Mouse (Mus musculus) C3H10T1/2 (cell line): ENCODE data around the gene Gm9964. TPM values are rescaled to one million over a fixed set of nuclear protein-coding genes. Genes with fewer than 3 reads are reported as not detected.

Source experiments
- polyA plus RNA-seq, 2 experiments: library from polyadenylated mRNA; unstranded; fragments of >200 nt; fragmentation: generic; extraction: Trizol; gene quantifications; one replicate each; pipeline ENCODE4 v1.2.1; 2012; ENCODE audit warnings: missing spikeins in 2 of 2

Gene Gm9964
- not detected for polyA plus RNA-seq

GRCm38 (mm10) chr11:79296856-79297491, at the start of gene Gm9964:
Gene Gm9964, minus strand, starts transcription at chr11:79296906.

DNA sequence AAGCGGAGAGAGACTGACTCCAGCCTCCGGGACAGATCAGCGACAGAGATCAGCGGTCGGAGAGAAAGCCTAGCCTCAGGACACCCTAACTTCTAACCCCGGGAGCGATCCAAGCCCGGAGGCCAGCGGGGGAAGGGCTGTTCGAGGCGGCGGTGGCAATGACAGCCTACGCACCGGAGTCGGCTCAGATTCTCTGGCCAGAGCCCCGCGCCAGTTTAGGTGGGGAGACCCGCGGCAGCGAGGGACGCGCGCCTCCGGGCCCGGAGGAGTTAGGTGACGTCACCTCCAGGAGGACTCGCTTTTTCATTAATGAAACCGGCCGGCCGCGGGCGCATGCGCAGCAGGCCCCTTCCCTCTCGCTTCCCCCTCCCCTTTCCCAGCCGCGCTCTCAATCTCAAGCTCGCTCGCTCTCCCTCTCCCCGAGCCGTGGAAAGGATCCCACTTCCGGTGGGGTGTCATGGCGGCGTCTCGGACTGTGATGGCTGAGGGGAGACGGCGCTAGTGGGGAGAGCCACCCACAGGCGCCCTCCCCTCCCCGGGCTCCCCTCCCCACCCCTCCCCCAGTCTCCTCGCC, 42.6 kb upstream of the Gm9964 start, which contains the start of gene Nf1:
TSS of gene Nf1 (plus strand) at position 460 of the 574 bp plus-strand sequence.

GRCm38 (mm10) chr11:79254391-79255098, 42.2 kb downstream of the Gm9964 start, which contains the start of gene Wsb1:
Gene Wsb1, minus strand, starts transcription at chr11:79254671.

Other genes starting within 250 kb of the Gm9964 start
- 1 to 10 TPM; 1.7 to 6.5 TPM for gene Ksr1, start 150.5 kb downstream of the Gm9964 start, polyA plus RNA-seq
- 10 to 100 TPM in 1 of 2 experiments, 1 to 10 TPM in 1; 1.7 to 23.9 TPM for gene Wsb1, start 42.2 kb downstream of the Gm9964 start, polyA plus RNA-seq
- 1 to 10 TPM; 1.2 to 5.4 TPM for gene Nf1, start 42.8 kb upstream of the Gm9964 start, polyA plus RNA-seq
- under 1 TPM; 0.01 to 0.15 TPM for gene Omg, start 207.2 kb upstream of the Gm9964 start, polyA plus RNA-seq
- under 1 TPM in 1 of 2 experiments, not detected in 1; 0.26 TPM for gene Evi2b, start 226.9 kb upstream of the Gm9964 start, polyA plus RNA-seq
- gene Evi2, start 233.7 kb upstream of the Gm9964 start, polyA plus RNA-seq: under 1 TPM in 1 of 2 experiments, not detected in 1; 0.14 TPM
- gene Evi2a, start 233.7 kb upstream of the Gm9964 start, polyA plus RNA-seq: 1 to 10 TPM in 1 of 2 experiments, under 1 TPM in 1; 0.53 to 6.1 TPM